Mouse (Mus musculus): Measurements from ENCODE around the gene Dnaja1. TPM values are rescaled to one million over a fixed set of nuclear protein-coding genes. Genes with fewer than 3 reads are reported as not detected.

The Dnaja1 gene
- 234 and 239 TPM in 2 replicates for polyA plus RNA-seq (2011; ENCODE audit: insufficient read length, low read depth, missing spikeins)

DNA sequence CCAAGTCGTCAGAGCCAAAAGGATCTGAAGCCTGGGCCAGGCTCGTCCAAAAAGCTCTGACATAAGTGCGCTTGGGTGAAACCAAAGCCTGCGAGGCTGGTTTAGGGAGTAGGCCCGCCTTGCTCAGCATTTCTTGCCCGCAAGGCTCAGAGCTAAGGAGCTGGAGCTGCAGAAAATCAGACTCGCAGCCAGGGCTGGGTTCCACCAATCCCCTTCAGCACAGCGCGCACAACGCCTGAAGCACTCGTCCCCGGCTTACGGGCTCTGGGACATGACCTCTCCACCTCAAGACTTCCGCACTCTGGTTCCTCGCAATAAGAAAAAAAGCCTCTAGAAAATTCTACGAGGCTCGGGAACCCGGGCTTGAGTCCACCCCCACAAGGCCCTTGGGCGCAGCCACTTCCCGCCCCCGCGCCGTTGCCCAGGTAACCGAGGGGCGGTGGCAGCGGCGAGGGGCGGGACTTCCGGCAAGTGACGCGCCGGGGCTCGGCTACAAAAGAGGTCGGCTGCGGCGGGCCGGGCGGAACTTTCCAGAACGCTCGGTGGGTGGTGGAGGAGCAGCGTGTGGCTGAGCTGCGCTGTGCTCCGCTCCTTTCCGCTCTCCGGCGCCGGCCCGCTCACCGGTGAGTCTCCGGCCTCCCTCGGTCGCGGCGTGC, at the start of gene Dnaja1:
Gene Dnaja1 (plus strand): TSS at position 140 of the 656 bp plus-strand sequence.
- H3K27ac ChIP-seq (ENCODE audit: insufficient read depth, low read length): peak within 1 kb of the TSS; percentile 99
- H3K4me1 ChIP-seq (ENCODE audit: control insufficient read depth, insufficient read depth, low read length): peaks cover 7% of the 10 kb centered on the region
- peak within 1 kb of the TSS; percentile 77 for H3K4me3 ChIP-seq (ENCODE audit: insufficient read depth, low read length)
- TF ChIP-seq POLR2A (IDR thresholded peaks at IDR 0.05; ENCODE audit: low read depth, low read length) (peak; percentile 90), CTCF (IDR thresholded peaks at IDR 0.05; ENCODE audit: borderline replicate concordance, insufficient read depth, low read length) (no peak)

DNA sequence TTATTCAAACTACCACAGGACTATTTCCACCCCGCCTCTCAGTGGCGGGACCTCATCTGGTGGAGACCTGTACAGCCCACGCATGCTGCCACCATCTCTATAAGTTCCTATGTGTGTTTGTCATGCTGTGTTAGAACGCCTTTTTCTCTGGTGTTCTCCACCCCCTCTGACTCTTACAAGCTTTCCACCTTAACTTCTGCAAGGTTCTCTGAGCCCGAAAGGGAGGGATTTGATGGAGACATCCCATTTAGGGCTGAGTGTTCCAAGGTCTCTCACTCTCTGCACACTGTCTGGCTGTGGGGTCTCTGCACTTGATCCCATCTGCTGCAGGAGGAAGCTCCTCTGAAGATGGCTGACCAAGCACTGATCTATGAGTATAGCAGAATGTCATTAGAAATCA, 48.4 kb upstream of the Dnaja1 start:
- H3K27ac ChIP-seq (ENCODE audit: insufficient read depth, low read length): no peak overlapping the region
- no peaks in the 10 kb centered on the region for H3K4me1 ChIP-seq (ENCODE audit: control insufficient read depth, insufficient read depth, low read length)
- H3K4me3 ChIP-seq (ENCODE audit: insufficient read depth, low read length): no peak overlapping the region
- TF ChIP-seq CTCF (IDR thresholded peaks at IDR 0.05; ENCODE audit: borderline replicate concordance, insufficient read depth, low read length) (no peak), POLR2A (IDR thresholded peaks at IDR 0.05; ENCODE audit: low read depth, low read length) (no peak)

DNA sequence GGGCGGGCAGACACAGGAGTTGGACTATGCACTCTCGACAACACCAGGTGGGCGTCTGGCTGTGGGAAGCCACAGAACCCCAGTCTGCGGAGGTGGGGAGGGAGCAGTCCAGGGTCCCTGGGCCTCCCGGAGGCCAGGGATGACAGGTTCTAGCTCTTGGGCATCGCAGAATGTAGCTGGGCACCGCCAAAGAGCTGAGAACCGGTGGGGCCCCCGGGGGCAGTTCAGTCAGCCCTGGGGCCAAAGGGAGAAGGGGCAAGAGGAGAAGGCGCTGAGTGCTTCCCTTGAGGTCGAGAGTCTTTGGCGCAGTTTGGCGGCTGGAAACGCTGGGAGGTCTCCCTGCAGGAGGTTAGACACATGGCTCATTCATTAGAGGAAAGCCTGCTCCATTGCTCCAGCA, 45.6 kb upstream of the Dnaja1 start:
- no peak for TF ChIP-seq CTCF (IDR thresholded peaks at IDR 0.05; ENCODE audit: borderline replicate concordance, insufficient read depth, low read length)
- no peak for TF ChIP-seq POLR2A (IDR thresholded peaks at IDR 0.05; ENCODE audit: low read depth, low read length)
- no peaks in the 10 kb centered on the region for H3K4me1 ChIP-seq (ENCODE audit: control insufficient read depth, insufficient read depth, low read length)
- H3K4me3 ChIP-seq (ENCODE audit: insufficient read depth, low read length): no peak overlapping the region
- no peak overlapping the region for H3K27ac ChIP-seq (ENCODE audit: insufficient read depth, low read length)

DNA sequence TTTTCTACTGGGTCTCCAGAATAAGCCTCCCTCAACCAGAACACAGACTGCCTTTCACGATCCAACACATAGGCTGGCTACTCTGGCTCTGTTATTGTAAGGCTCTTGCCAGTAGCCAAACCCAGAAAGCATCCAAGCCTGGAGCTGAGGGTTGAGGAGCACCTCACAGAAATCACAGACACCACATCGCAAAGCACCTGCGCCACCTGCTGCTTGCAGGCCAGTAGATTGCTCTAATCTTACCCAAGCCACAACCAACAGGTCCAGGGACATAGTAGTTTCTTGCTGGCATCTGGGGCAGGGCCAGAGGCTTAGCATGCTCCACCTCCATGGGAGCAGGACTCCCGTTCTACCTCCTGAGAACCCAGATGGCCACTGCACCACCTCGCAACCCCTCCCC, 44.8 kb upstream of the Dnaja1 start:
- Histone ChIP-seq H3K4me1 (ENCODE audit: control insufficient read depth, insufficient read depth, low read length) (no peaks in the 10 kb centered on the region), H3K4me3 (ENCODE audit: insufficient read depth, low read length) (no peak overlapping the region), H3K27ac (ENCODE audit: insufficient read depth, low read length) (no peak overlapping the region)
- TF ChIP-seq POLR2A (IDR thresholded peaks at IDR 0.05; ENCODE audit: low read depth, low read length) (no peak), CTCF (IDR thresholded peaks at IDR 0.05; ENCODE audit: borderline replicate concordance, insufficient read depth, low read length) (peak; percentile 60; the same call in 1 of the 2 replicates)

DNA sequence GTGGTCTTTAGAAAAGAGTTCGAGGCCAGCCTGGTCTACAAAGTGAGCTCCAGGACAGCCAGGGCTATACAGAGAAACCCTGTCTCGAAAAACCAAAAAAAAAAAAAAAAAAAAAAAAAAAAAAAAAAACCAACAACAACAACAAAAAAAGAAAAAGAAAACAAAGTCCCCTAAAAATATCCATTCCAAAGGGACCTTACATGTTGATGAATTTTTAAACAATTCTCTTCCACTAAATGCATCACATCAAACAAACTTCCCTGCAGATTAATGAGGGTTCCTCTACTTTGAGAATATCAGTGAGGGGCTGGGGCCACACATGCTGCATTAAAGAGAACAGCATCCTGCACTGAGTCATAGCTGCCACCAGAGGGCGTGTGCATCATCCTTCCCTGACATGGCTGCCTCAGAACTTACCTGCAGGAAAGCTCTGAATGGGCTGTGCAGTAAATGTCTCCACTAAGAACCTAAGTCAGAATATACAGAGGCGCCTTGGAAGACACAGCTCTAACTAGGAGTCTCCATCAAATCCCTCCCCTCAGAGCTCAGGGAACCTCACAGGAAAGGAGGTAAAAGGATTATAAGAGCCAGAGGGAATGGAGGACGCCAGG, 41.6 kb upstream of the Dnaja1 start:
- Histone ChIP-seq H3K4me1 (ENCODE audit: control insufficient read depth, insufficient read depth, low read length) (no peaks in the 10 kb centered on the region), H3K4me3 (ENCODE audit: insufficient read depth, low read length) (no peak overlapping the region), H3K27ac (ENCODE audit: insufficient read depth, low read length) (no peak overlapping the region)
- TF ChIP-seq POLR2A (IDR thresholded peaks at IDR 0.05; ENCODE audit: low read depth, low read length): no peak
- peak; percentile 89 for TF ChIP-seq CTCF (IDR thresholded peaks at IDR 0.05; ENCODE audit: borderline replicate concordance, insufficient read depth, low read length)

DNA sequence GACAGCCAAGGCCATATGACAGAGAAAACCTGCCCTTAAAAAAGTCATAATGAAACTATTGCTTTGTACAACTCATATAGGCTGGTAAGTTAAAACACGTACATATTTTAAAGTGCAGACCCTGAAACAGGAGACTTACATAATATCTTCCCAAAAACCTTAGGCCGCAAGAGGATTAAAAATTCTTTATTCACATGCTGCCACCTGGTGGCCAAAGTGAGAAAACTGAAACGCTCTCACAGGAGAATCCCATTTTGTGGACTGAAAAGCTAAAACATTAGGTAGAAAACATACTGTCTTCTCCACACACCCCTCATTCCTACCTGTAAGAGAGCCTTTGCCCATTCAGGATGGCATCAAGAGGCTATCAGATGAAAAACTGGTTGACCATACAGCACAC, 40.0 kb upstream of the Dnaja1 start:
- no peaks in the 10 kb centered on the region for H3K4me1 ChIP-seq (ENCODE audit: control insufficient read depth, insufficient read depth, low read length)
- TF ChIP-seq POLR2A (IDR thresholded peaks at IDR 0.05; ENCODE audit: low read depth, low read length): no peak
- no peak for TF ChIP-seq CTCF (IDR thresholded peaks at IDR 0.05; ENCODE audit: borderline replicate concordance, insufficient read depth, low read length)
- no peak overlapping the region for H3K27ac ChIP-seq (ENCODE audit: insufficient read depth, low read length)
- no peak overlapping the region for H3K4me3 ChIP-seq (ENCODE audit: insufficient read depth, low read length)

DNA sequence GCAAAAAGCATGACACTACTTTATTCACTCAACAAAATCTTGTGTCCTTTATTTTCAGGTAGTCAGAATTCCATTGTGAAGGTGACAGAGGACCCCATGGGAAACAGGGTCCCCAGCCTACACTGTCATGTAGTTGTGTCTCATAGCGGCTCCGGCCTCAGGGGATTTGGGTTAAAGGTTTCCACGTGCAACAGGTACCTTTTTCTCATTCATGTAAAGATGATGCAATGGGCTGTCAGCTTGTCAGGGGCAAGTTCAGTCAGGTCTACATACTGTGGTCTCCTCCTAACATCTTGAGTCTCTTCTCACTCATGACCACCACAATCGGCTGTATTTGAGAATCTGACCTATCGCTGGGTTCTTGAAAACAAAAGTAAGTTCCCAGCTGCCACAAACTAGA, 39.6 kb upstream of the Dnaja1 start:
- TF ChIP-seq CTCF (IDR thresholded peaks at IDR 0.05; ENCODE audit: borderline replicate concordance, insufficient read depth, low read length) (no peak), POLR2A (IDR thresholded peaks at IDR 0.05; ENCODE audit: low read depth, low read length) (no peak)
- Histone ChIP-seq H3K4me3 (ENCODE audit: insufficient read depth, low read length) (no peak overlapping the region), H3K27ac (ENCODE audit: insufficient read depth, low read length) (no peak overlapping the region), H3K4me1 (ENCODE audit: control insufficient read depth, insufficient read depth, low read length) (no peaks in the 10 kb centered on the region)

DNA sequence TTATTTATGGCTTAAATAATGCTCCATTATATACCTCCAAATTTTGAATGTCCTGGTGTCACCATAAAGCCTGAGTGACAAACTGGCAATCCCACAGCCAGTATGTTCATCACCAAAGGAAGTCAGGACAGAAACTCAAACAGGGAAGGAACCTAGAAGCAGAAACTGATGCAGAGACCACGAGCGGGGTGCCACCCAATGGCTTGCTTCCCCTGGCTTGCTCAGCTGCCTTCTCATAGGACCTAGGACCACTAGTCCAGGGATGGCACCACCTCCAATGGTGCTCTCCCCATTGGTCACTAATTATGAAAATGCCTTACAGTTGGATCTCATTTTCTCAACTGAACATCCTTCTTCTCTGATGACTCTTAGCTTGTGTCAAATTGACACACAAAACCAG, 38.6 kb upstream of the Dnaja1 start:
- Histone ChIP-seq H3K4me1 (ENCODE audit: control insufficient read depth, insufficient read depth, low read length) (no peaks in the 10 kb centered on the region), H3K27ac (ENCODE audit: insufficient read depth, low read length) (no peak overlapping the region), H3K4me3 (ENCODE audit: insufficient read depth, low read length) (no peak overlapping the region)
- TF ChIP-seq CTCF (IDR thresholded peaks at IDR 0.05; ENCODE audit: borderline replicate concordance, insufficient read depth, low read length) (no peak), POLR2A (IDR thresholded peaks at IDR 0.05; ENCODE audit: low read depth, low read length) (no peak)

DNA sequence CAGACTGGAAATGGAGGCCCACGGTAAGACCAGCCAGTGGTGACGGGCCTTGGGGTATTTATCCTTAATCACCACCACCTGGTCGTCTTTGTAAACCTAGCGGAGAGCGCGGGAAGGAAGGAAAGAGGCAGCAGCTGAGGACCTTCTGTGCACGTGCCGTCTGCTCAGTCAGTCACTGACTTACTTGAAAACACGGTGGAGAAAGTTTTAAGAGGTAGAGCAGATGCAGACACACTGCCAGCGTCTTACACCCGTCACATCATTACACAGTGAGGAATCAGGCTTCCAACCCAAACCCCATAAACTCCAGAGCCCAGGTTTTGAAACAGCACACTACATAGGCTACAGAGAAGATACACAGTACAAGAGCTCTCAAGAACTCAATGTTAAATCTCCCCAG, 30.9 kb upstream of the Dnaja1 start:
- Histone ChIP-seq H3K4me3 (ENCODE audit: insufficient read depth, low read length) (no peak overlapping the region), H3K27ac (ENCODE audit: insufficient read depth, low read length) (no peak overlapping the region), H3K4me1 (ENCODE audit: control insufficient read depth, insufficient read depth, low read length) (no peaks in the 10 kb centered on the region)
- TF ChIP-seq CTCF (IDR thresholded peaks at IDR 0.05; ENCODE audit: borderline replicate concordance, insufficient read depth, low read length) (no peak), POLR2A (IDR thresholded peaks at IDR 0.05; ENCODE audit: low read depth, low read length) (no peak)

DNA sequence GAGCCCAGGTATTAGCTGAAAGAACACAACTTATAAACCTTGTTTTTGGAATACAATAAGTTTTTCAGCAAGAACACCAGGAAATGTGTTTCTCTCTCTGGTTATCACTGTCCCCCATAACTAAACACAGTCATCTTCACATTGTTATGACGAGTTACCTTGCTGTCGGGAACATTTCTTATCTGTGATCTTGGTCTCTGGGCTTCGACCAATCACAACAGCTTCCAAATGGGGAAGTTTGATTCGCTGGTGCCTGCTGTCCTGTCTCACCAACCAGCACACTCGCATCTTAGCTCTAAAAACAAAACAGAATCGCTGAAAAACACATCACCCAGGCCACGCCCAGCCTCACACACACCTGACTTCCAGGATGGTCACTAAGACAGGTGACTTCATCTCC, 24.9 kb upstream of the Dnaja1 start:
- H3K27ac ChIP-seq (ENCODE audit: insufficient read depth, low read length): no peak overlapping the region
- no peaks in the 10 kb centered on the region; the same call in 1 of the 2 replicates for H3K4me1 ChIP-seq (ENCODE audit: control insufficient read depth, insufficient read depth, low read length)
- no peak overlapping the region for H3K4me3 ChIP-seq (ENCODE audit: insufficient read depth, low read length)
- TF ChIP-seq CTCF (IDR thresholded peaks at IDR 0.05; ENCODE audit: borderline replicate concordance, insufficient read depth, low read length): no peak
- TF ChIP-seq POLR2A (IDR thresholded peaks at IDR 0.05; ENCODE audit: low read depth, low read length): no peak

All from embryonic fibroblast, embryonic 13.5 days (primary cell).